15 mouse cellular contexts compared by ENCODE assay signal in the genomic region with DNA sequence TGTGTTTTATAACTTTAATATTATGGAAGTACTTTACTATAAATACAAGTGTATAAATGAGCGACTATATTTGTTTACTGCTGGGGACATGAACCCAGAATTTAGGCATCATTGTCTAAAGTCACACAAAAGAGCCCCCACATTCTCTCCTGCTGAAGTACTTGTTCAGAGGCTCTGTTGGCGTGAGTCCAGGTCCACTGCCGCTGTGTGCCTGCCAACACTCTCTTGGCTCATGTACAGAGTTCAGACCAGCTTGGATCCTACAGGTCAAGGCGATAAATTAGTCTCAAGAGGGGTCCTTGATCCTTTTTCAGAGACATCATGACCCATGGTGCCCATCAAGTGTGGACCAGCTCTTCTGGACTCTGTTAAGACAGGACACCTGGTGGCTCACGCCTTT. TPM values are rescaled to one million over a fixed set of nuclear protein-coding genes. Genes with fewer than 3 reads are reported as not detected.
A peak's percentile ranks its signal among the peaks of the same experiment; 100 is the strongest.
DNase-seq lines count a peak whose midpoint lies in the region; ATAC-seq and TF ChIP-seq lines count a peak whose summit lies in the region.
"Had no signal": no experiment of that assay in that cellular context is flagged by ENCODE, and none has a peak within 500 bp of the region (broad histone marks: within the 10 kb centered on the region; RNA-seq: fewer than 3 reads in every experiment).

No protein-coding gene starts in this region.

- no peaks in the 10 kb centered on the region for H3K4me1 ChIP-seq in hindbrain, postnatal 0 days (ENCODE audit: insufficient read depth, low read length)
- H3K4me1 ChIP-seq in hindbrain, embryonic 14.5 days (replicated peaks; ENCODE audit: control insufficient read depth, insufficient read depth, low read length), result no peaks in the 10 kb centered on the region
- no peaks in the 10 kb centered on the region for H3K4me1 ChIP-seq in neural tube, embryonic 15.5 days
- H3K4me1 ChIP-seq: hindbrain, embryonic 15.5 days; neural tube, embryonic 13.5 days had no signal

- no peak overlapping the region for H3K4me2 ChIP-seq in hindbrain, postnatal 0 days (ENCODE audit: low read depth, low read length)
- no peak overlapping the region for H3K4me2 ChIP-seq in hindbrain, embryonic 14.5 days (replicated peaks)
- H3K4me2 ChIP-seq in neural tube, embryonic 15.5 days, result no peak overlapping the region
- H3K4me2 ChIP-seq: hindbrain, embryonic 15.5 days; neural tube, embryonic 13.5 days had no signal

- no peak overlapping the region for H3K9ac ChIP-seq in hindbrain, postnatal 0 days (replicated peaks; ENCODE audit: low read length)
- H3K9ac ChIP-seq in hindbrain, embryonic 14.5 days, result no peak overlapping the region
- H3K9ac ChIP-seq in neural tube, embryonic 15.5 days (replicated peaks), result no peak overlapping the region
- H3K9ac ChIP-seq: hindbrain, embryonic 15.5 days; neural tube, embryonic 13.5 days had no signal

- H3K27me3 ChIP-seq in hindbrain, postnatal 0 days (ENCODE audit: insufficient read depth, low read length), result no peaks in the 10 kb centered on the region
- H3K27me3 ChIP-seq in hindbrain, embryonic 14.5 days (ENCODE audit: control insufficient read depth, insufficient read depth, low read length), result no peaks in the 10 kb centered on the region
- no peaks in the 10 kb centered on the region for H3K27me3 ChIP-seq in neural tube, embryonic 15.5 days (replicated peaks)
- H3K27me3 ChIP-seq: hindbrain, embryonic 15.5 days; neural tube, embryonic 13.5 days had no signal

- 72% methylated on average over 5 of the region's 5 CpGs for WGBS in hindbrain, postnatal 0 days
- 72% methylated on average over 5 of the region's 5 CpGs for WGBS in hindbrain, embryonic 14.5 days
- WGBS in neural tube, embryonic 15.5 days, result 85% methylated on average over 5 of the region's 5 CpGs

- no peak for ATAC-seq in hindbrain, postnatal 0 days
- ATAC-seq in hindbrain, embryonic 14.5 days (ENCODE audit: low FRiP score), result no peak
- no peak for ATAC-seq in neural tube, embryonic 15.5 days (ENCODE audit: low FRiP score)
- ATAC-seq: forebrain, embryonic 16.5 days had no signal

- H3K36me3 ChIP-seq in hindbrain, postnatal 0 days (ENCODE audit: insufficient read depth, low read length), result no peaks in the 10 kb centered on the region
- no peaks in the 10 kb centered on the region for H3K36me3 ChIP-seq in hindbrain, embryonic 14.5 days (replicated peaks; ENCODE audit: control insufficient read depth, insufficient read depth)
- no peaks in the 10 kb centered on the region for H3K36me3 ChIP-seq in neural tube, embryonic 15.5 days
- H3K36me3 ChIP-seq: hindbrain, embryonic 15.5 days; neural tube, embryonic 13.5 days had no signal

- no peak for TF ChIP-seq CTCF in hindbrain, postnatal 0 days (IDR thresholded peaks at IDR 0.05; ENCODE audit: low read depth)

- no peak overlapping the region for H3K4me3 ChIP-seq in hindbrain, postnatal 0 days (ENCODE audit: low read length)
- no peak overlapping the region for H3K4me3 ChIP-seq in hindbrain, embryonic 14.5 days (replicated peaks; ENCODE audit: low read length)
- no peak overlapping the region for H3K4me3 ChIP-seq in neural tube, embryonic 15.5 days (replicated peaks)
- H3K4me3 ChIP-seq: gastrocnemius, adult 2 months; hindbrain, embryonic 15.5 days; neural tube, embryonic 13.5 days had no signal

- no peaks in the 10 kb centered on the region for H3K9me3 ChIP-seq in hindbrain, postnatal 0 days (ENCODE audit: low read length)
- H3K9me3 ChIP-seq in hindbrain, embryonic 14.5 days (ENCODE audit: control insufficient read depth, low read length), result no peaks in the 10 kb centered on the region
- no peaks in the 10 kb centered on the region for H3K9me3 ChIP-seq in neural tube, embryonic 15.5 days (replicated peaks)
- H3K9me3 ChIP-seq: hindbrain, embryonic 15.5 days; neural tube, embryonic 13.5 days had no signal

- DNase-seq in hindbrain, postnatal 0 days (ENCODE audit: low spot score), result peak; percentile 35
- DNase-seq in hindbrain, embryonic 14.5 days (ENCODE audit: low spot score), result no peak
- DNase-seq in lung, postnatal 10 days, result peak; percentile 32
- DNase-seq in lung, adult 18-20 months, result no peak
- peak; percentile 64 for DNase-seq in adrenal gland, postnatal 36 days
- DNase-seq in kidney, postnatal 25 days, result peak; percentile 59 to 61
- DNase-seq: gastrocnemius, adult 2 months; heart, adult 18-20 months; thymus, adult 18-20 months had no signal

- no peak overlapping the region for H3K27ac ChIP-seq in hindbrain, postnatal 0 days
- H3K27ac ChIP-seq in hindbrain, embryonic 14.5 days, result no peak overlapping the region
- no peak overlapping the region for H3K27ac ChIP-seq in neural tube, embryonic 15.5 days (replicated peaks)
- H3K27ac ChIP-seq: gastrocnemius, adult 2 months; hindbrain, embryonic 15.5 days; neural tube, embryonic 13.5 days had no signal

RNA-seq across cellular contexts. Expression of gene Nppc, which starts 13.3 kb away (rescaled TPM):
- 13.5 and 14.6 TPM in 2 replicates for total RNA-seq in hindbrain, postnatal 0 days (2014; rRNA removed)
- polyA plus RNA-seq in hindbrain, postnatal 0 days (2015; fragmentation: Nextera tagmentation; extraction: Ambion mirVana), result 22.7 and 27.7 TPM in 2 replicates
- polyA plus RNA-seq in hindbrain, embryonic 14.5 days (2014; fragmentation: Nextera tagmentation; extraction: Ambion mirVana), result 16.3 and 18.1 TPM in 2 replicates
- not detected for total RNA-seq in adrenal gland, postnatal 36 days (2021)
- 15.4 and 28.0 TPM in 2 replicates for polyA plus RNA-seq in neural tube, embryonic 15.5 days (2015; fragmentation: Nextera tagmentation; extraction: Ambion mirVana)
- total RNA-seq: heart, adult 18-20 months; monocyte, adult 5-6 weeks had no signal
- polyA plus RNA-seq: liver, embryonic 16.5 days had no signal

RNA-seq across cellular contexts. Expression of gene Dis3l2, which starts 46.5 kb away (rescaled TPM):
- 37.2 and 40.0 TPM in 2 replicates for total RNA-seq in hindbrain, postnatal 0 days (2014; rRNA removed)
- polyA plus RNA-seq in hindbrain, postnatal 0 days (2015; fragmentation: Nextera tagmentation; extraction: Ambion mirVana), result 29.6 and 33.2 TPM in 2 replicates
- polyA plus RNA-seq in hindbrain, embryonic 14.5 days (2014; fragmentation: Nextera tagmentation; extraction: Ambion mirVana), result 38.5 and 38.9 TPM in 2 replicates
- 10 to 100 TPM; 12.2 to 19.3 TPM for total RNA-seq in adrenal gland, postnatal 36 days (2021)
- 32.9 and 34.2 TPM in 2 replicates for polyA plus RNA-seq in neural tube, embryonic 15.5 days (2015; fragmentation: Nextera tagmentation; extraction: Ambion mirVana)

Comparison
In these comparisons a context has a peak if more than half of its experiments do, and no peak if none do; other contexts are left out.
1. DNase-seq: peak in hindbrain, postnatal 0 days (single experiment), lung, postnatal 10 days (single experiment), adrenal gland, postnatal 36 days (2 of 2) and kidney, postnatal 25 days (2 of 2); none in hindbrain, embryonic 14.5 days (single experiment) and lung, adult 18-20 months (0 of 2).